Mouse (Mus musculus) heart, postnatal 4 days (tissue): Measurements from ENCODE around the gene Nisch. TPM values are rescaled to one million over a fixed set of nuclear protein-coding genes. Genes with fewer than 3 reads are reported as not detected.

Experiments used
- DNase-seq: peaks from one replicate; pipeline ENCODE4 v3.0.0; 2021
- total RNA-seq, 2 experiments: library from RNA; stranded (reverse); gene quantifications; 2 replicates each; pipeline ENCODE4 v1.2.3; 2021

Nisch gene
- total RNA-seq = 100 to 1,000 TPM; 301 to 310 TPM

DNA sequence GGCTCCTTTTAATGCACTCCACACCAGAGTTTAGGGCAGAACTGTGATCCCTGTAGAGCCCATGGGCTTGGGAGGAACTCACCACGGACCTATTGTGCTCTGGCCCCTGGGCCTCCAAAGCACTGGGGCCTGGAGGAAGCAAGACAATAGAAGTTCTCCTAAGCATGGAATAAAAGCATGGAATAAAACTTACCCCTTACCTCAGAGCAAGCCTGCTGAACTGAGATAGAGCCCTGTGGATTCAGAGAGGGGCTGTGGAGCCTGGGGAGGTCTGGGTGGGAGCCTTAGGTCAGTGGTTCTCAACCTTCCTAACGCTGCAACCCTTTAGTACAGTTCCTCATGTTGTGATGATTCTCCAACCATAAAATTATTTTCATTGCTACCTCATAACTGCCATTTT, at the start of gene Nisch:
Gene Nisch (minus strand): TSS at position 101 of the 400 bp plus-strand sequence.
- DNase-seq = no peak

DNA sequence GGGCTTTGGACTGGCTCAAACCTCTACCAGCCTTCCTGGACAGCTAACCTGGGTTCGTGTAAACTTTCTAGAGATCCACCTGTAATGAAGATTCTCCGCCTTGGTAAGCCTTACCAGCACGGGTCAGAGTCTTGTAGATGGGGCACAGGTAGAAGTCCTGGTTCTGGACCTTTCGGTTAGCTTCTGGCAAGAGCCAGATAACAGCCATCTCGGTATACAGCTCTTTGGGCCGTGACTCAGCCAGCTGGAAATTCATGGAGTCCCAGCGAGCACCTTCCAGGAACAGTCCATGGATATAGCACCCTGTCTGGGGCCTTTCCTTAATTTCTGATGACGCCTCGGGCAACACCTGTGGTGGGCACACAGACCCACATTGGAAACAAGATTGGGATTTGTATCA, 44.2 kb upstream of the Nisch start:
- DNase-seq = no peak

DNA sequence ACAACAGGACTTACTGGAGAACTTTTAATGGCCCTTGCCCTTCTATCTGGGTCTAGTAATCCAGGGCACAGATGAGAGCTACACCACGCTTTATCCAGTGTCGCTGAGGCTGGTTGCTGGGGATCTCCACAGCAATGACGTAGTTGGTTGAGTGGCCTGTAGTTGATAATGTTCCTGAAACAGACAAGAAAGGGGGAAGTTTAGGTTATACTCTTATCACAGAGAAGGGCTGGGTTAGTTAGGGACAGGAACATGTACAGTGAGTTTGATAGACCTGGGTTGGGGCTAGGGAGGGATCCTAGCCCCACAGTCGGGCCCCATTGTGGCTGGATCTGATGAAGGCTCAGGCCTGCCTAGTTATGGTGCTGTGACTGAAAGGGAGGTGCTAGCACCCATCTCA, 43.6 kb upstream of the Nisch start:
- DNase-seq = no peak

DNA sequence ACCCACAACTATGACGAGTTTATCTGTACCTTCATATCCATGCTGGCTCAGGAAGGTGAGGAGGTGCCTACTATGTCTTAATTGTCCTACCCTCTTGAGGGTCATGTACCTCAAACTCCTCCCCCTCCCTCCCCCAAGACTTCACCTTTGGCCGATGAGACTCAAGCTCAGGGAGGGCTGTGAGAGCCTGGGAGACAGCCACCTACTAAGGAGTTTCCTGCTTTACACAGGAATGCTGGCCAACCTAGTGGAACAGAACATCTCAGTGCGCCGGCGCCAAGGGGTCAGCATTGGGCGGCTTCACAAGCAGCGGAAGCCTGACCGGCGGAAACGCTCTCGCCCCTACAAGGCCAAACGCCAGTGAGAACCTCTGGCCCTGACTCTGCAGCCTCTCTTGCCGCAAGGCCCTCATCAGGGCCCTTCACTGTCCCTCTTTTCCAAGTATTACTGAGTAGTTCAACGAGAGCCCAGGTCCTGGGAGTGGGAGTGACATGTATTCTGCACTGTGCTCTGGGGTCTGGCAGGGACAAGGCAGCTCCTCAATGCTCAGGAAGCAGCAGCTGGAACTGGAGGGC, 41.8 kb upstream of the Nisch start:
- DNase-seq = no peak

DNA sequence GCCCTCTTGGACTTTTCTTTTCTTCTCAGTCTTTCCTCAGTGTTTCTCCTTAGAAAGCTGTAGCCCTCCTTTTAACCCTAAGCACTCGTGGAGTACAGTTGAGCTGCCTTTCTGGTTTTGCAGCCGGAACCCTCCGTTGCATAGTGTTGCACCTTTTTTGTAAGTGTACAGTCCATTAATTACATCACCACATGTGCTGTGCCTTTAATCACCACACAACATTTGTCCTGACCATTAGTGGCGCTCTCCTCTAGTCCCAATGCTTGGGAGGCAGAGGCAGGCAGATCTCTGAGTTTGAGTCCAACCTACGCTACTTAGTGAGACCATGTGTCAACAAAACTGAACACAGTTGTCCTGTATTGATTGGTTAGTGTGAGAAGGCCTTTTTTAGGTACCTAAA, 35.3 kb upstream of the Nisch start:
- no peak for DNase-seq

DNA sequence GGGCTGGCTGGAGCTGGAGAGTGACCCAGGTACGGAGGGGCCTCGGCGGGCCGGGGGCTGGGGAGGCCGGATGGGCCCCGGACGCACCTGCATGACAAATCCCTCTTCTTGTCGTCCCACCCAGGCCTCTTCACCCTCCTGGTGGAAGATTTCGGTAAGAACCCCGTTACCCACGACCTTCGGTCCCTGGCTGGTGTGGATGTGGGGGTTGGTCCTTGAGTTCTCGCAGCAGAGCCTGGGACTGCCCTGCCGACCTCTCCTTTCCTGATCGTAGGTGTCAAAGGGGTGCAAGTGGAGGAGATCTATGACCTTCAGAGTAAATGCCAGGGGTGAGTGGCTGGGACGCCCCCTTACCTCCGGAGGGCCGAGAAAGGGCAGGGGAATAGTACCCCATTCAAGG, 34.9 kb upstream of the Nisch start:
- DNase-seq = no peak

DNA sequence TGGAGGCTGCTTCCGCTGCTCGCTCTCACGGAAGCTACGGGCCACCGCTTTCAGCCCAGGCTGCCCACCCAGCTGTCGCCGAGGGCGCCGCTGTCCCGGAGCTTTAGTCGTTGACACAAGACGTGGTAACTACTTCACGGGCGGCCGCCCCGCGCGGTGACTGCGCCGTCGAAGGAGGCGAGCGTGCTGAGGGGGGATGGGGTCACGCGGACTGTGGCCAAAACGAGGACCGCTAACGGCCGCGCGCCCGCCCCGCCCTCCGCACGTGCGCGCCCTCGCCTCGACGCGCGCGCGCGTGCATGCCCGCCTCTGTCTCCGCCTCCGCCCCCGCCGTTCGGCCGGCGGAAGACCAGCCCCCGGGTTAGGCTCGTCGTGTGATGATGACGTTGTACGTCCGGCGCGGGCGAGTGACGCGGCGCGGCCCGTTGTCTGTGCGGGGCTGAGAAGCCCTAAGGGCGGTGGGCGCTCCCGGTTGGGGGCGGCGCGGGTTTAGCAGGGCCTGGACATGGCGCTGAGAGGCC, 34.4 kb upstream of the Nisch start, which contains the start of the genes Phf7 and Bap1:
Gene Phf7 (minus strand): TSS at position 234 of the 521 bp plus-strand sequence.
Gene Bap1 (plus strand): TSS at position 367 of the 521 bp plus-strand sequence.
- DNase-seq = peak; percentile 97

DNA sequence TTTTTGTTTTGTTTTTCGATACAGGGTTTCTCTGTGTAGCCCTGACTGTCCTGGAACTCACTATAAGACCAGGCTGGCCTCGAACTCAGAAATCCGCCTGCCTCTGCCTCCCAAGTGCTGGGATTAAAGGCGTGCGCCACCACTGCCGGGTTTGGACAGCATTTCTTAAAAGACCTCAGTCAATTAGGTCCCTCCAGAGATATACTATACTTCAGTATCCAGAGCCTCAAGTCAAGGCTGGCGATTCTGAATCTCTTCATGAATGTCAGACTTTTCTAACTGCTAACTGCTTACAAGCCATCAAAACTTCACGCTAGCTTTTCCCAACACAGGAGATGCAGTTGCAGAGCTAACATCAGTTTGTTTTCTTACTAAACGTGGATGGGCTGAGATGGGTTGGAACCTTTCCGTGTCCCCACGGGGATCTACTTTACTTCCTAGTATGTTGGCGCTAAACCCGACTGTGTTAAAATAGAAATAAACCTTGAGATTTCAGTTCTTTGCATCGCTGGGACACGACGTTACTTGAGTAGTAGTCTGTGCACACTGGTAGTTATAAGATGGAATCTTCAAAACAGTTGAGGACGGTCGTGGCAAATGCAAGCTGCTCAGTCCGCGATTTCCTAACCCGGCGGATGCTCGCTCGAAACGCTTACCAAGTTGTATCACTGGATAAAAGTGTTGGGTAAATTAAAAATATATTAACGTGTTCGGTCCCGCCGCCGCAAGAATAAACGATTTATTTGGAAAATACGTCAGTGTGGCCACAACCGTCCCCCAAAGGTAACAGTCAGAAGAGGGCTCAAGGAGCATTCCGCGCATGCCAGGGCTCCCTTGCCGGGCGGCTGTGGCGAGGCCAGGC, 33.7 kb upstream of the Nisch start:
- no peak for DNase-seq

DNA sequence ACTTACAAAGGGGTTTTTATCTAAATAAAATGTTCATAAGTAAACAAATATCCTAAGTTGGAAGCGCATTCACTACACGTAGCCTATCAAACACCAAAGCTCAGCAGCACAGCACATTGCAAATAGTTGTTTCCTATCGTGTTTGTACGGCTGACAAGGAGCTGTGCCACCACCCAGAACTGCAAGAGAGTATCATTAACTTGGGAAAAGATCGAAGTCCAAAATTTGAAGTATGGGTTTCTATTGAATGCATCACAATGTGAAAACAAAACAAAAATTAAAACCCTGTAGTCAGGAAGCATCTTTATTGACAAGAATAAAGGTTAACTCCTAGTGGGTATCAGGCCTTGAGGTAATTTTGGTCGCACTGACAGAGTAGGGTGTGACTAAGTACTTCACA, 31.6 kb upstream of the Nisch start:
- no peak for DNase-seq

DNA sequence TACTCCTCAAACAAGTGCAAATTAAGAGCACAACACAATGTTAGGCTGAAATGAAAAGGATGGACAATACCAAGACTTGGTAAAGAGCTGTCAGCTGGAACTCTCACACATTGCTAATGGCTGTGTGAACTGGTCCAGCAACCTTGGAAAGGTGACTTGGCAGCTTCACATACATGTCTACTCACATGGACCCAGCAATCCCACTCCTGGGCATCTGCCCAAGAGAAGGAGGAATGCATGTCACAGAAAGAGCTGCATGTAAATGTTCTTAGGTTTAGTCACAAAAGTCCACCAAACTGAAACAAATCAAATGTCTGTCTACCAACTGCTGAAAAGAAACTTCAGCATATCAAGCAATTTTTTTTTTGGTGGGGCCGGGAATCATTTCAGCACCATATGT, 29.2 kb upstream of the Nisch start:
- no peak for DNase-seq

DNA sequence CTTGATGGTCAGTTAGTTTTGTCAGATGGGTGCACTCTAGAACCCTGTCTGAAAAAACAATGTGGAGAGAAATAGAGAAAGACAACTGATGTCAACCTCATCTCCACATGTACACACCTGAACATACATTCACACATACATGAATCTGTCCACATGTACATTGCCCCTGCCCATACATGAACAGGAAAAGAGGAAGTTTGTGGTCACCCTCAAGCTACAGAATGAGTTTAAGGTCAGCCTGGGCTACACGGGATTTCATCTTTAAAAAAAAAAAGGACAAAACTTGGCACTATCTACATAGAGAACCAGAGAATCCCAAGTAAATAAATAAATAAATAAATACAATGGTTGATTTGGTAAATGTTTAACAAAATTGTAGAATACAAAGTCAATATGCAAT, 28.0 kb upstream of the Nisch start:
- no peak for DNase-seq

DNA sequence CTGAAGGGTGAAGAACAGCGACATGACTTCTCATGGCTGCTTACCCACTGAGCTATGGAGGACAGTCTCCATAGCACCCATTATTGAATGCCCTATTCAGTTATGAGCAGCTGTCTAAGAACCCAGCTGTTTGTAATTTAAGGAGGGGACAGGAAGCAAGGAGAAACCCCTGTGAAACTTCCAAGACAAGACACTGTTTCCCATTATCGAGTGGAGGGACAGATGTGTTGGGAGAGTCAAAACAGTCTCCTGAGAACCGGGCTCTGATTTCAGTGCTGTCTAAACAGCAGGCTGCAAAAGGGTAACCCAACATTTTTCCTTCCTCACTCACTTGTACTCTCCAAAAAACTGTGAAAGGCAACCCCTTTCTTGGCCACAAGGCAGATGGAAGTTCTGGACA, 23.8 kb upstream of the Nisch start:
- no peak for DNase-seq

DNA sequence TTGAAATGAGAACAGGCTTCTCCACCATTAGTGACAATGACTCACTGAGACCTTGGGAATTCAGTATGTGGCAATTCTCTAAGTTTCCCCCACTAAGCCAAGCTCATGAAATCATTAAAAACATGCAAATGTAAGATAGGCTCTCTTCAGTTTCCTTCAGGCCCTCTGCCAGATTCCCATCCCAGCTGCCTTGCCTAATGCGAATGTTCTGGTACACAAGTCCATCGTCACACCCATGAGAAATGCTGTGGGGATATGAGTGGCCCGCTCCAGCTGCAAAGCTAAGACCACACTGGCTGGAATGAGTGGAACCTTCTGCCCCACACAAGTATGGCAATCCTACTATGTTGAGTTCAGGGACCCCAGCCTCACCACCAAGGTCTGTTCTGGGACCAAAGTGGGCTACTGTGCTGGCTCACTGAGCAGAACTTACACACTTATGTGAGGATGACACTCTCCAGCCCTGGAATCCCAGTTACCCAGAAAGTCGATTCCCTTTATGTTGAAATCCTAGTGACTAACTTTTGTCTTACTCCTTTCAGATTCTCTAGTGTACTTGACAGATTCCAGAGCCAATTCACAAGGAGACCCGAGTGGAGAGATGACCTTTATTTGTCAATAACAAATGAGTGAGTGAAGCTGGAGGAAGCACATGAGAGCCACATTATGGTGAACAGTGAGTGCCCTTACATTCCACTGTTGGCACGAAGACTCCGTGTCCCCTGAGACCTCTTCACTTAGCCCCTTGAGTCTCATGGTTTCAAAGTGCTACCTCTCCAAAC, 20.5 kb upstream of the Nisch start:
- DNase-seq = peak; percentile 69

DNA sequence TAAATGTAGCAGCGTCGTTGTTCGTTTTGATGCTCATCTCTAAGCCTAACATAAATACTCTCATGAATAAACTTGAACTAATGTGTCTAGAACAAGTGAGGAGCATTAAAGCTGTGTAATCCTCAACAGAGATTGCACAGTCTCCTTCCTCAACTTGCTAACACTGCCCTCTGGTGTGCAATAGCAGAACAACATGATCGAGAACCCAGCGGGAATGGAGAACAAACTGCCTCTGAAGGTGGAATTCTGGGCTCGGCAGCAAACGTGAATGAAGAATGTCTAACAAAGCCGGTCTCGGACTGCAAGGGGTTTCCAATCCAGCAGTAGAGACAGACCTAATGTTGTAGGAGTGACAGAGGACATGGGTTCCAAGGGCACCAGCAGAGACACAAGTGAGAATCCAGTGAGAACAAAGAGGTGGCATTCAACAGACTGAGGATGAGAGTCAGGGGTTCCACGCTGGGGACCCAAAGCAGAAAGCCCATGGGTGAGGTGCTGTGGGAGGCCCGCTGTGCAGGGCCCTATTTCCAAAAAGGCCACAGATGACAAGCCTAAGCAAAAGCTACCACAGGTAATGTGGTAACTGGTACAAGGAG, 17.3 kb upstream of the Nisch start:
- DNase-seq = peak; percentile 92

DNA sequence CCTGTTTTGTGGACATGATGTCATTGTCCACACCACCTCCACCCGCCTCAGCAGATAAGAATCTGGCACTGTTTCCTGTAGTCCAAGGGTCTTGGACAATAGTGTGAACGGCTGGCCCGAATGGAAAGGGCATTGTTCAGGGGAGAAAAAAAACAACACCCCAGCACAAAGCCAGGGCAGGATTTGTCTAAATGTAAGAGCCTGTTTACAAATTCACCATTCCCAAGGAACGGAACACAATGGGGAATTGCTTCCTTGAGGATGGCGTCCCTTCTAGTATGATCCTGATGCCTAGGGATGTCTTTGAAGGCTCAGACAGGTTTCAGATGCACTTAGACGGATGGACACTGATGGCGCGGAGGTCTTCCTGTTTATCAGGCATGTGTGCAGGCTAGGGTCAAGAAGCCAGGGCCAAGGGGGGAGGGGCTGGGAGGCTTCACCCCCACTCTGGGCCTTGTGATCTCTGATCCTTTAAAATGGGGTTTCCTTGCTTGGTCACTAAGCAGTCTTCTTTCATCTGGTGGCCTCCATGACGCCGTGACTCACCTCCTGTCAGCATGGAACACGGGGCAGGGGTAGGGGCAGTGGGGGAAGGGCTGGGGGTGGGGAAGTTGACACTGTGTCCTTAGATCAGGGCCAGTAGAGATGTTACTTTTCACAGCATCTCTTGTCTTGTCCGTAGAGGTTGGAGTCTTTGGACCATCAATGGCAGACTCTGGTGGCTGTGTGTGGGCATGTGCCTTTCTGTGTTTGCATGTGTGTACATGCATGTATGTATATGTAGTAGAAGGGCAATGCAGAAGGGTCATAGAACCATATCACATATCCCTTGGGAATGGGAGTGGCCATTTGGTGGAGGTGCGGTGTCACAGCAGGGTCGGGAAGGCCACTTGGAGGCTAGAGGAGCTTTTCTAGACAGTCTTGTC, 16.6 kb upstream of the Nisch start:
- peak; percentile 45 for DNase-seq

DNA sequence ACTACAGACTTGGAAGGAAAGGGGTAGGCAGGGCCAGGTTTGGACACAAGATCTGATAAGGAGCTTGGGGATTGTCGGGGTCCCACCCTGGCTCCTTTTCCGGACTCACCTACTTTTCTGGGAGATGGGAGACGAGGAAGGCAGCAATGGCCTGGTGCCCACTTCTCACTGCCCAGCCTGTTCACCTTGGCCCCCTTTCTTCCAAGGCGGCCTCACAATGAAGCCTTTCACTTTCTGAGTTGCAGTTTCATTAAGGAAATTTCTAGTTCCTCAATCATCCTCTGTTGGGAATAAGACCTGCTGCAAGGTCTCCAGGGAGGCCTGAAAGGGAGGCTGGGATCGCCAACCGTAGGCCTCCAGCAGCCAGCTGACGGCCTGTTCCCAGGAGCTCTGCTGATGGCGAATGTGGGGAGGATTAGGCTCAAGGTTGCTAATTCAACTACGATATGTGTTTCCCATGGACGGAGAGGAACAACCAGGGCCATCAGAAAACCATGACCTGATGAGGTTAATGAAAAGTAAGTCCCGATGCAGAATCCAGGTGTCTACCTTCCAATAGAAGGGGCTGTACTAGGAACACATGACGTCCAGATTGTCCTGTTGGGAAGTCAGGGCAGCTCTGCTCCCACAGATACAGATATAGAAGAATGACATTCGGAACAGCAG, 15.8 kb upstream of the Nisch start:
- DNase-seq = peak; percentile 34

DNA sequence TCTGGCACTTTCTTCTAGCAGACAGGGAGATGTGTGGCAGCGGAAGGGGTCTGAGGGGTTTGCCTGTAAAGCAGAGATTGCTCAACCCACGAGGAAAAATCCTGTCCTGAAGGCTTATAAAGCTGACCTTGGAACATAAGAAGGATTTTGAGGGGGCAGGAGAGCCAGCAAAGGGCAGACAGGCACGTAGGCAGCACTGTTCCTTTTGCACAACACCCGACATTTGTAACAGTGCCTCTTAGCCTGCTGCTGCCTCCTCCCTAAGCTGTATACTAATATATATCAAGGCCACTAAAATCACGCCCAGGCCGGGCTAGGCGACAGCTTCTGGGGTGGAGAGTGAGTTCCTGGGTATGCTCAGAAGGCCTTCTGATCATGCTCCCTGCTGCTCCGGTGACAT, 13.7 kb upstream of the Nisch start:
- no peak for DNase-seq

DNA sequence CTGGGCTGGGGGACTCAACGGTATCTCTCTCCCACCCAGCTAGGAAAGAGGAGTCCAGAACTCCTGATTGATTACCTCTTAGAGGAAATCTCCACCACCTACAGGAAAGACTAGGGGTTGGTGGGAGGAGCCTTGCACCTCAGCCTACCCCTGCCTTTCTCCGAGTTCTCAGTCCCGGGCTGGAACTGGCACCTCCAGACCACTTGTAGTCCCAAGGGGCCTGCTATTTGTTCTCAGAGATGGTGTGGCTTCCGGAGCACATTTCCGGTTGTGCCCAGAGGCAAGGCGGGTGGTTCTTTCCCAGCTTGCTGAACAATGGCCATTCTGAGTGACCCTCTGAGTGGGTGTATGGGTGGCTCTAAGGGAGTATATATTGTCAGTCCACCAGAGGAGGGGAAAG, 11.5 kb upstream of the Nisch start:
- DNase-seq = peak; percentile 36

DNA sequence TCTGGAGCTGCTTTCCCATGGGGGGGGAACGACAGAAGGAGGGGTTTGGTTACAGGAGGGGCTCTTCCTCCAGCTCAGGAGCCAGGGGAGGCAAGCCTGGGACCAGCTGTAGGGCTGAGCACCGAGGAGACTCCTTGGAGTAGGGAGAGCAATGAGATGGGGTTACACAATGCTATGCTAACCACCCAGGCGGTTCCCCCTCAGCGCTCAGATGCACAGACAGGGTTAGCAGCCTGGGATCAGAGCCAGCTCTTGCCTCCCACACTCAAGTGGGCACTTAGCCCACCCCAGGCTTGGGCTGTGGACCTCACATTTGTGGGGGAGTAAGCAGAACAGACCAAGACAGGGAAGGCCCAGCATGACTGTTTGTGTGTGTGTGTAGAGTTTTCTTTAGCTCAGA, 10.2 kb upstream of the Nisch start:
- DNase-seq = peak; percentile 80

DNA sequence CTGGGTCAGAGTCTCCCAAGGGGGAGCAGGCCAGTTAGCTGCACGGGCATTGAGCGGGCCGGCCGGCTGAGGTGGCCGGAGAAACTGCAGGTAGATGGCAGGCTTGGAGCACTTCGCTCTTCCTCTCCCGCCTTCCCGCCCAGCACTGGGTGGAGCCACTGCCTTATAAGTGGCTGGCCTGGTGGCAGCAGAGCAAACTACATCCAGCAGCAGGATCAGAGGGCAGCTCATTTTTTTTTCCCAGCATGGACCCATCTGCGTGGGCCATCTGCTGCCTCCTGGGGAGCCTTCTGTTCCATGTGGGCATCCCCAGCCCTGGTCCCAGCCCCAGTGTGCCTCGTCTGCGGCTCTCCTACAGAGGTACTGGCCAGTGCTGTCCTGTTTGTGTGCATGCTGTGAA, 920 bp upstream of the Nisch start, which contains the start of gene Sema3g:
Gene Sema3g (plus strand): TSS at position 195 of the 400 bp plus-strand sequence.
- peak; percentile 82 for DNase-seq
